Comparison of ENCODE assay signal across 18 mouse cellular contexts in the genomic region with DNA sequence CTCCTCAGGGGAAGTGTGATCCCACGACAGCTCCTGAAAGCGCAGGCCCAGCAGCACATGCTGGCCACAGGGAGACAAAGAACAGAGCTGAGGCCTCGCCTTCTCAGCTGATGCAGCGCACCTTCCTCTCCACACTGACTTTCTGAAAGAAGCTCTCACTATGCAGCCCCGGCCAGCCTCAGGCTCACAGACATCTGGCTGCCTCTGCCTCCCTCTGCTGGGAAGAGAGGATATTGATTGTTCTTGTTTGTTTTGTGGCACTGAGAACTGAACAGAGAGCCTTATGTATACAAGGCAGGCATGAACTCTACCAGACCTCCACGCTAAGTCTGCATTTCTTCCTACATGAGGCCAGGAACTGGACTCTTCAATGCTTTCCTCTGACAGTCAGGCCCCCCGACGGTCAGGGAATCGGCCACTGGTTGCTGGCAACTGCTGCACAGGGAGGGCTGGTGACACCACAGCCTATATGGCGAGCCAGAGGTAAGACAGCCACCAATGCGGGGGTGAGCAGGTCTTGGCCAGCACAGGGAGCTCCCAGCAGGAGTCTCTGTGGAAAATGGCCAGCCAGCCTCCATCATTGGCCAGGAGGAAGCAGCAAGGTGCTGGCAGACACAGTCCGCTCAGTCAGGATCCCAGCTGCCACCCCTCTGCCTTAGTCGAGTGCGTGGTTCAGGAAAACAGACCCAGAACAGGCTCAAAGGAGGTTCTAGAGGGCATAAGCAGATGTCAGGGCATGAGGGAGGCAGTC. TPM values are rescaled to one million over a fixed set of nuclear protein-coding genes. Genes with fewer than 3 reads are reported as not detected.
A peak's percentile ranks its signal among the peaks of the same experiment; 100 is the strongest.
DNase-seq lines count a peak whose midpoint lies in the region; ATAC-seq and TF ChIP-seq lines count a peak whose summit lies in the region.
"Had no signal": no experiment of that assay in that cellular context is flagged by ENCODE, and none has a peak within 500 bp of the region (broad histone marks: within the 10 kb centered on the region; RNA-seq: fewer than 3 reads in every experiment).

No protein-coding gene starts in this region.

- H3K27me3 ChIP-seq in heart, embryonic 11.5 days (ENCODE audit: control insufficient read depth, insufficient read depth, low read length), result no peaks in the 10 kb centered on the region
- H3K27me3 ChIP-seq: embryonic facial prominence, embryonic 13.5 days; liver, embryonic 15.5 days; neural tube, embryonic 12.5 days had no signal

- 94% methylated on average over 14 of the region's 14 CpGs for WGBS in heart, embryonic 11.5 days (ENCODE audit: insufficient replicate concordance)

- peak; percentile 45 for DNase-seq in cerebellum, adult 11-12 months
- DNase-seq in heart, postnatal 4 days, result peak; percentile 5
- peak; percentile 19 for DNase-seq in 3T3-L1 (ENCODE audit: low read depth, low spot score)
- no peak for DNase-seq in brain, embryonic 14.5 days (ENCODE audit: low read depth)
- DNase-seq in adrenal gland, adult 2 months, result no peak
- DNase-seq in left cerebral cortex, postnatal 14 days (ENCODE audit: low spot score in 2 of 2), result no peak
- DNase-seq: adrenal gland, postnatal 10 days; gastrocnemius, postnatal 25 days; kidney, postnatal 4 days; lung, postnatal 36 days; midbrain, embryonic 14.5 days; thymus, adult 18-20 months had no signal

- no peak overlapping the region for H3K27ac ChIP-seq in heart, embryonic 11.5 days (ENCODE audit: low read depth, low read length)
- H3K27ac ChIP-seq: embryonic facial prominence, embryonic 13.5 days; liver, embryonic 15.5 days; neural tube, embryonic 12.5 days had no signal

- H3K9me3 ChIP-seq in heart, embryonic 11.5 days (replicated peaks; ENCODE audit: control insufficient read depth, low read length), result 0 out of 2 replicates have a peak, but pooled peaks cover 3% of the 10 kb centered on the region
- H3K9me3 ChIP-seq: embryonic facial prominence, embryonic 13.5 days; liver, embryonic 15.5 days; neural tube, embryonic 12.5 days had no signal

- H3K4me3 ChIP-seq in heart, embryonic 11.5 days (ENCODE audit: low read depth, low read length), result no peak overlapping the region
- H3K4me3 ChIP-seq: embryonic facial prominence, embryonic 13.5 days; liver, embryonic 15.5 days; neural tube, embryonic 12.5 days had no signal

- H3K36me3 ChIP-seq in heart, embryonic 11.5 days (ENCODE audit: control insufficient read depth, insufficient read depth, low read length), result peaks cover 43% of the 10 kb centered on the region

- ATAC-seq in cerebellum, adult (ENCODE audit: insufficient number of reproducible peaks, low FRiP score, low TSS enrichment), result no peak
- ATAC-seq in heart, embryonic 11.5 days (replicated peaks; ENCODE audit: insufficient number of reproducible peaks, low FRiP score, low TSS enrichment), result no peak
- ATAC-seq: forebrain, embryonic 14.5 days had no signal

- no peak for TF ChIP-seq POLR2A in brain, embryonic 14.5 days (IDR thresholded peaks at IDR 0.05; ENCODE audit: borderline replicate concordance, extremely low read depth, insufficient read depth, insufficient read length, poor library complexity, severe bottlenecking)

- no peak overlapping the region for H3K9ac ChIP-seq in heart, embryonic 11.5 days (ENCODE audit: low read depth, low read length)
- H3K9ac ChIP-seq: embryonic facial prominence, embryonic 13.5 days; liver, embryonic 15.5 days; neural tube, embryonic 12.5 days had no signal

- intact Hi-C loops in left cerebral cortex, postnatal 14 days (cut with DNase I), result no loop called here

- peaks cover 5% of the 10 kb centered on the region; the same call in 1 of the 2 replicates for H3K4me1 ChIP-seq in heart, embryonic 11.5 days (ENCODE audit: control insufficient read depth, insufficient read depth, low read length)
- H3K4me1 ChIP-seq: embryonic facial prominence, embryonic 13.5 days; liver, embryonic 15.5 days; neural tube, embryonic 12.5 days had no signal

- TF ChIP-seq CTCF in brain, embryonic 14.5 days (IDR thresholded peaks at IDR 0.05; ENCODE audit: borderline replicate concordance, extremely low read depth, insufficient read depth, insufficient read length), result peak; percentile 4; the same call in 1 of the 2 replicates

- H3K4me2 ChIP-seq in heart, embryonic 11.5 days, result no peak overlapping the region
- H3K4me2 ChIP-seq: embryonic facial prominence, embryonic 13.5 days; liver, embryonic 15.5 days; neural tube, embryonic 12.5 days had no signal

RNA-seq across cellular contexts. Expression of a gene that starts 12.6 kb away (rescaled TPM):
- total RNA-seq in heart, postnatal 4 days (2021), result 10 to 100 TPM; 18.6 to 20.9 TPM
- polyA plus RNA-seq in heart, embryonic 11.5 days (2014; fragmentation: Nextera tagmentation; extraction: Ambion mirVana), result 15.4 and 19.3 TPM in 2 replicates
- 18.9 and 21.3 TPM in 2 replicates for polyA plus RNA-seq in brain, embryonic 14.5 days (2012; rRNA removed)
- total RNA-seq in adrenal gland, adult 2 months (2021), result 10 to 100 TPM; 41.2 to 51.4 TPM
- 27.8 and 36.4 TPM in 2 replicates for polyA plus RNA-seq in adrenal gland, adult 2 months (2012; rRNA removed)
- total RNA-seq in left cerebral cortex, postnatal 14 days (2021), result 10 to 100 TPM; 11.1 to 12.1 TPM

RNA-seq across cellular contexts. Expression of a gene that starts 15.1 kb away (rescaled TPM):
- 1 to 10 TPM; 5.4 to 6.2 TPM for total RNA-seq in heart, postnatal 4 days (2021)
- polyA plus RNA-seq in heart, embryonic 11.5 days (2014; fragmentation: Nextera tagmentation; extraction: Ambion mirVana), result 2.1 and 2.3 TPM in 2 replicates
- polyA plus RNA-seq in brain, embryonic 14.5 days (2012; rRNA removed), result 2.6 and 3.5 TPM in 2 replicates
- 10 to 100 TPM; 15.5 to 36.2 TPM for total RNA-seq in adrenal gland, adult 2 months (2021)
- 42.4 and 44.6 TPM in 2 replicates for polyA plus RNA-seq in adrenal gland, adult 2 months (2012; rRNA removed)
- 1 to 10 TPM; 2.8 to 3.0 TPM for total RNA-seq in left cerebral cortex, postnatal 14 days (2021)

RNA-seq across cellular contexts. Expression of a gene that starts 31.4 kb away (rescaled TPM):
- total RNA-seq in heart, postnatal 4 days (2021), result 1 to 10 TPM; 2.0 TPM
- polyA plus RNA-seq in heart, embryonic 11.5 days (2014; fragmentation: Nextera tagmentation; extraction: Ambion mirVana), result 1.5 and 2.6 TPM in 2 replicates
- polyA plus RNA-seq in brain, embryonic 14.5 days (2012; rRNA removed), result 15.2 and 15.5 TPM in 2 replicates
- 1 to 10 TPM; 1.0 to 1.1 TPM for total RNA-seq in adrenal gland, adult 2 months (2021)
- polyA plus RNA-seq in adrenal gland, adult 2 months (2012; rRNA removed), result 0.48 and 0.53 TPM in 2 replicates
- total RNA-seq in left cerebral cortex, postnatal 14 days (2021), result 1 to 10 TPM; 5.6 to 5.9 TPM

RNA-seq across cellular contexts. Expression of a gene that starts 50.3 kb away (rescaled TPM):
- total RNA-seq in heart, postnatal 4 days (2021), result 100 to 1,000 TPM; 111 to 119 TPM
- polyA plus RNA-seq in heart, embryonic 11.5 days (2014; fragmentation: Nextera tagmentation; extraction: Ambion mirVana), result 105 and 119 TPM in 2 replicates
- polyA plus RNA-seq in brain, embryonic 14.5 days (2012; rRNA removed), result 180 and 231 TPM in 2 replicates
- total RNA-seq in adrenal gland, adult 2 months (2021), result 100 to 1,000 TPM in 1 of 2 experiments, 10 to 100 TPM in 1; 90.6 to 125 TPM
- polyA plus RNA-seq in adrenal gland, adult 2 months (2012; rRNA removed), result 51.7 and 56.3 TPM in 2 replicates
- 10 to 100 TPM; 87.6 to 90.4 TPM for total RNA-seq in left cerebral cortex, postnatal 14 days (2021)

Comparison
In these comparisons a context has a peak if more than half of its experiments do, and no peak if none do; other contexts are left out.
1. DNase-seq: peak in cerebellum, adult 11-12 months (single experiment), heart, postnatal 4 days (single experiment) and 3T3-L1 (single experiment); none in brain, embryonic 14.5 days (single experiment), adrenal gland, adult 2 months (single experiment) and left cerebral cortex, postnatal 14 days (0 of 2).